Comparison of ENCODE assay signal across 8 mouse cellular contexts in the genomic region with DNA sequence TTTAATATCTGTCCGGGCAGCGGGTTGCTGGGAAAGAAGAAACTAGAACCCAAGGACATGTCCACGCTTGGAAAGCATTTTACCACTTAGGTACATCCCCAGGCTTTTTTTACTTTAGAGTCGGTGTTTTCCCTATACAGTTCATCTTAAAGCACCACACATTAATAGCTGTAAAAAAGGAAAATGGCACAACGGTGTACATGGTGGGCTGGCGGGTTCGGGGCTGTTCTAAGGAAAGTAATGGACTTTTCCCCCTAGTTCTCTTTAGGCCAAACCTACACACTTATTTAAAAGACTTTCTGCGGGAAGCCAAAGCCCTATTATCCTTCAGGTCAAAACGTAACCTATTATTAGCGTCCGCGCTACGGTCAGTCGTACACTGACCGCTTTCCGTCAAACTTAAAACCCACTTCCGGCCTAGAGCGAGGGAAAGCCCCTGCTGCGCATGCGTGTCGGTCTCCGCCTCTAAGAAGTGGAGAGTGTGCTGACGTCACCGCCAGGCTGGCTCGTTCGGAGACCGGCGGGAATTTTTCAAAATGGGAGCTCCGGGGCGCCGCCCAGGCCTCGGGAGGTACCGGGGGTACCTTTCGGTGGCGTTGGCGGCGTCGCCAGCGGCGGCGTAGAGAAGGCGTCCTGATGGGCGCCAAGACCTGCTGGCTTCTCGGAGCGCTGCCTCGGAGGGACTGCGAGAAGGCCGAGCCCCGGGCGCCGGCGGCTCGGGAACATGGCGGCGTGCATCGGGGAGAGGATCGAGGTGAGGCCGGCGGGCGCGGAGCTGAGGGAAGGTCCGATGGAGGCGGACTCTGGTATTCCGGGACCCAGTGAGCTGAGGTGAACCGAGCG. TPM values are rescaled to one million over a fixed set of nuclear protein-coding genes. Genes with fewer than 3 reads are reported as not detected.
DNase-seq lines count a peak whose midpoint lies in the region; ATAC-seq and TF ChIP-seq lines count a peak whose summit lies in the region.

A gene (plus strand): TSS at position 490 of the 843 bp plus-strand sequence.

- peak within 1 kb of the TSS; percentile 96 for H3K4me2 ChIP-seq in heart, embryonic 15.5 days
- H3K4me2 ChIP-seq in liver, embryonic 14.5 days (ENCODE audit: low read depth): peak within 1 kb of the TSS; percentile 82
- H3K4me2 ChIP-seq in neural tube, embryonic 11.5 days (ENCODE audit: low read depth): peak within 1 kb of the TSS; percentile 87
- H3K4me2 ChIP-seq in stomach, postnatal 0 days (replicated peaks; ENCODE audit: low read depth): peak within 1 kb of the TSS; percentile 97

- no peaks in the 10 kb centered on the region for H3K27me3 ChIP-seq in forebrain, embryonic 10.5 days (ENCODE audit: poor library complexity, severe bottlenecking)
- H3K27me3 ChIP-seq in heart, embryonic 15.5 days: no peaks in the 10 kb centered on the region
- no peaks in the 10 kb centered on the region for H3K27me3 ChIP-seq in liver, embryonic 14.5 days (ENCODE audit: control insufficient read depth, insufficient read depth, low read length)
- H3K27me3 ChIP-seq in neural tube, embryonic 11.5 days (ENCODE audit: control insufficient read depth, insufficient read depth, low read length): no peaks in the 10 kb centered on the region
- no peaks in the 10 kb centered on the region for H3K27me3 ChIP-seq in stomach, postnatal 0 days (ENCODE audit: control insufficient read depth, insufficient read depth, low read length)

- H3K27ac ChIP-seq in forebrain, embryonic 10.5 days: peak within 1 kb of the TSS; percentile 98
- peak within 1 kb of the TSS; percentile 83 for H3K27ac ChIP-seq in heart, embryonic 15.5 days
- peak within 1 kb of the TSS; percentile 70 for H3K27ac ChIP-seq in liver, embryonic 14.5 days
- H3K27ac ChIP-seq in neural tube, embryonic 11.5 days (ENCODE audit: low read depth, low read length): 0 out of 2 replicates have a peak within 1 kb of the TSS, but pooled peaks have one; percentile 11
- H3K27ac ChIP-seq in stomach, postnatal 0 days (replicated peaks): peak within 1 kb of the TSS; percentile 74

- peak within 1 kb of the TSS; percentile 98 for H3K4me3 ChIP-seq in forebrain, embryonic 10.5 days
- H3K4me3 ChIP-seq in heart, embryonic 15.5 days: peak within 1 kb of the TSS; percentile 99
- H3K4me3 ChIP-seq in liver, embryonic 14.5 days (ENCODE audit: insufficient read depth in 1 of 2, low read depth in 2 of 2, low read length in 2 of 2): peak within 1 kb of the TSS; percentile 86 to 91
- peak within 1 kb of the TSS; percentile 78 for H3K4me3 ChIP-seq in neural tube, embryonic 11.5 days (ENCODE audit: low read depth, low read length)
- peak within 1 kb of the TSS; percentile 81 for H3K4me3 ChIP-seq in stomach, postnatal 0 days (ENCODE audit: low read depth, low read length)

- peak; percentile 98 for ATAC-seq in heart, embryonic 15.5 days (replicated peaks; ENCODE audit: insufficient number of reproducible peaks, insufficient read depth, low FRiP score, low read depth)
- peak; percentile 87 for ATAC-seq in liver, embryonic 14.5 days (ENCODE audit: insufficient read depth)
- ATAC-seq in neural tube, embryonic 11.5 days (ENCODE audit: insufficient read depth, low FRiP score, low TSS enrichment): peak; percentile 97
- ATAC-seq in stomach, postnatal 0 days (ENCODE audit: low FRiP score, low TSS enrichment): peak; percentile 98

- H3K36me3 ChIP-seq in forebrain, embryonic 10.5 days (replicated peaks): peaks cover 39% of the 10 kb centered on the region
- 0 out of 2 replicates have a peak, but pooled peaks cover 2% of the 10 kb centered on the region for H3K36me3 ChIP-seq in heart, embryonic 15.5 days
- H3K36me3 ChIP-seq in liver, embryonic 14.5 days (replicated peaks; ENCODE audit: control insufficient read depth, insufficient read depth, low read depth): peaks cover 15% of the 10 kb centered on the region
- no peaks in the 10 kb centered on the region; the same call in 1 of the 2 replicates for H3K36me3 ChIP-seq in neural tube, embryonic 11.5 days (ENCODE audit: control insufficient read depth, insufficient read depth, low read length)
- no peaks in the 10 kb centered on the region for H3K36me3 ChIP-seq in stomach, postnatal 0 days (ENCODE audit: control insufficient read depth, insufficient read depth, low read length)

- WGBS in forebrain, embryonic 10.5 days: 2% methylated on average over 66 of the region's 66 CpGs
- WGBS in heart, embryonic 15.5 days: 2% methylated on average over 66 of the region's 66 CpGs
- WGBS in liver, embryonic 14.5 days (ENCODE audit: insufficient replicate concordance): 1% methylated on average over 66 of the region's 66 CpGs
- 2% methylated on average over 66 of the region's 66 CpGs for WGBS in neural tube, embryonic 11.5 days
- 2% methylated on average over 66 of the region's 66 CpGs for WGBS in stomach, postnatal 0 days

- DNase-seq in CD8-positive naive resting alpha-beta T cell, adult 2 months (ENCODE audit: low read depth in 2 of 2, low spot score in 2 of 2): peak; percentile 90 to 91
- peak; percentile 96 for DNase-seq in c-Kit-positive CD71-negative TER-119-negative erythroid progenitor cells, embryonic 14.5 days (ENCODE audit: low read depth)
- DNase-seq in forebrain, embryonic 10.5 days (ENCODE audit: extremely low spot score, low spot score): peak; percentile 96
- DNase-seq in kidney, postnatal 25 days: peak; percentile 98 to 100
- peak; percentile 94 to 95 (median 94) for DNase-seq in liver, embryonic 14.5 days (ENCODE audit: low read depth in 3 of 3, low spot score in 3 of 3)
- peak; percentile 97 for DNase-seq in neural tube, embryonic 11.5 days (ENCODE audit: low spot score)
- DNase-seq in stomach, postnatal 0 days (ENCODE audit: low spot score): peak; percentile 96

- H3K9me3 ChIP-seq in forebrain, embryonic 10.5 days: no peaks in the 10 kb centered on the region
- no peaks in the 10 kb centered on the region for H3K9me3 ChIP-seq in heart, embryonic 15.5 days (replicated peaks)
- no peaks in the 10 kb centered on the region for H3K9me3 ChIP-seq in liver, embryonic 14.5 days (ENCODE audit: control insufficient read depth, low read length)
- H3K9me3 ChIP-seq in neural tube, embryonic 11.5 days (ENCODE audit: control insufficient read depth, low read length): no peaks in the 10 kb centered on the region
- no peaks in the 10 kb centered on the region for H3K9me3 ChIP-seq in stomach, postnatal 0 days (ENCODE audit: control insufficient read depth, low read length)

- peak within 1 kb of the TSS; percentile 90 for H3K9ac ChIP-seq in heart, embryonic 15.5 days
- peak within 1 kb of the TSS; percentile 86 for H3K9ac ChIP-seq in liver, embryonic 14.5 days (replicated peaks)
- peak within 1 kb of the TSS; percentile 86 for H3K9ac ChIP-seq in neural tube, embryonic 11.5 days (ENCODE audit: low read length)
- H3K9ac ChIP-seq in stomach, postnatal 0 days (ENCODE audit: low read length): peak within 1 kb of the TSS; percentile 83

- H3K4me1 ChIP-seq in forebrain, embryonic 10.5 days: peaks cover 26% of the 10 kb centered on the region
- H3K4me1 ChIP-seq in heart, embryonic 15.5 days (replicated peaks): peaks cover 11% of the 10 kb centered on the region
- peaks cover 7 to 15% of the 10 kb centered on the region in 2 experiments for H3K4me1 ChIP-seq in liver, embryonic 14.5 days (replicated peaks; ENCODE audit: control insufficient read depth in 2 of 2, insufficient read depth in 2 of 2, low read length in 1 of 2)
- H3K4me1 ChIP-seq in neural tube, embryonic 11.5 days (ENCODE audit: control insufficient read depth, insufficient read depth, low read length): no peaks in the 10 kb centered on the region
- H3K4me1 ChIP-seq in stomach, postnatal 0 days (replicated peaks; ENCODE audit: control insufficient read depth, insufficient read depth): no peaks in the 10 kb centered on the region

- no peak for TF ChIP-seq EP300 in liver, embryonic 14.5 days (IDR thresholded peaks at IDR 0.05; ENCODE audit: low read depth)
- no peak for TF ChIP-seq EP300 in stomach, postnatal 0 days (optimal IDR thresholded peaks at IDR 0.05)

- 0 out of 2 replicates have a peak, but pooled peaks have one; percentile 4 for TF ChIP-seq CTCF in liver, embryonic 14.5 days (IDR thresholded peaks at IDR 0.05; ENCODE audit: low read depth)
- no peak for TF ChIP-seq CTCF in stomach, postnatal 0 days (IDR thresholded peaks at IDR 0.05; ENCODE audit: low read depth)

RNA-seq across cellular contexts. Expression of the gene that starts here (rescaled TPM):
- 89.3 and 90.2 TPM in 2 replicates for polyA plus RNA-seq in forebrain, embryonic 10.5 days (2016; fragmentation: Nextera tagmentation; extraction: Ambion mirVana)
- 28.6 and 33.4 TPM in 2 replicates for polyA plus RNA-seq in heart, embryonic 15.5 days (2015; fragmentation: Nextera tagmentation; extraction: Ambion mirVana)
- polyA plus RNA-seq in liver, embryonic 14.5 days (2012; rRNA removed): 16.6 and 22.1 TPM in 2 replicates
- polyA plus RNA-seq in liver, embryonic 14.5 days (2014; fragmentation: Nextera tagmentation; extraction: Ambion mirVana): 36.7 and 38.3 TPM in 2 replicates
- polyA plus RNA-seq in neural tube, embryonic 11.5 days (2014; fragmentation: Nextera tagmentation; extraction: Ambion mirVana): 61.3 and 63.5 TPM in 2 replicates
- 9.2 and 13.0 TPM in 2 replicates for polyA plus RNA-seq in stomach, postnatal 0 days (2015; fragmentation: Nextera tagmentation; extraction: Ambion mirVana)

Comparison
In these comparisons a context has a peak if more than half of its experiments do, and no peak if none do; other contexts are left out.
1. Peak in every context shown above with its lines: DNase-seq, ATAC-seq, H3K4me3 ChIP-seq and H3K27ac ChIP-seq.
2. H3K27ac ChIP-seq: peak in every context shown above with its lines; median percentile 98 in forebrain, embryonic 10.5 days; 83 in heart, embryonic 15.5 days; 74 in stomach, postnatal 0 days; 70 in liver, embryonic 14.5 days; 11 in neural tube, embryonic 11.5 days.